Mouse (Mus musculus): ENCODE data around the gene Tpcn2. TPM values are rescaled to one million over a fixed set of nuclear protein-coding genes. Genes with fewer than 3 reads are reported as not detected.

The Tpcn2 gene
- polyA plus RNA-seq, 1 experiment, result 3.9 TPM

GRCm38 (mm10) chr7:145310526-145310925, 26.7 kb upstream of the Tpcn2 start:
- Histone ChIP-seq H3K27me3 (replicated peaks) (peaks cover 40% of the 10 kb centered on the region), H3K4me3 (replicated peaks) (no peak overlapping the region), H3K36me3 (replicated peaks; ENCODE audit: low read length) (no peaks in the 10 kb centered on the region), H3K4me1 (no peaks in the 10 kb centered on the region; the same call in 1 of the 2 replicates), H3K9me3 (no peaks in the 10 kb centered on the region)
- no peak for TF ChIP-seq GATA1 (IDR thresholded peaks at IDR 0.05; ENCODE audit: borderline replicate concordance, low read length)
- TF ChIP-seq FLI1 (IDR thresholded peaks at IDR 0.05; ENCODE audit: low read length), result no peak

GRCm38 (mm10) chr7:145309877-145310276, 26.1 kb upstream of the Tpcn2 start:
- H3K4me1 ChIP-seq, result no peaks in the 10 kb centered on the region; the same call in 1 of the 2 replicates
- H3K9me3 ChIP-seq, result no peaks in the 10 kb centered on the region
- H3K36me3 ChIP-seq (replicated peaks; ENCODE audit: low read length), result no peaks in the 10 kb centered on the region
- H3K27me3 ChIP-seq (replicated peaks), result peaks cover 36% of the 10 kb centered on the region
- H3K4me3 ChIP-seq (replicated peaks), result no peak overlapping the region
- TF ChIP-seq FLI1 (IDR thresholded peaks at IDR 0.05; ENCODE audit: low read length), result no peak
- no peak for TF ChIP-seq GATA1 (IDR thresholded peaks at IDR 0.05; ENCODE audit: borderline replicate concordance, low read length)

GRCm38 (mm10) chr7:145308866-145309265, 25.1 kb upstream of the Tpcn2 start:
- peaks cover 40% of the 10 kb centered on the region for H3K27me3 ChIP-seq (replicated peaks)
- no peaks in the 10 kb centered on the region for H3K36me3 ChIP-seq (replicated peaks; ENCODE audit: low read length)
- no peaks in the 10 kb centered on the region; the same call in 1 of the 2 replicates for H3K4me1 ChIP-seq
- no peak for TF ChIP-seq FLI1 (IDR thresholded peaks at IDR 0.05; ENCODE audit: low read length)
- no peak for TF ChIP-seq GATA1 (IDR thresholded peaks at IDR 0.05; ENCODE audit: borderline replicate concordance, low read length)
- H3K4me3 ChIP-seq (replicated peaks), result no peak overlapping the region
- H3K9me3 ChIP-seq, result no peaks in the 10 kb centered on the region

GRCm38 (mm10) chr7:145308061-145308675, 24.4 kb upstream of the Tpcn2 start:
- H3K36me3 ChIP-seq (replicated peaks; ENCODE audit: low read length), result no peaks in the 10 kb centered on the region
- peaks cover 47% of the 10 kb centered on the region for H3K27me3 ChIP-seq (replicated peaks)
- H3K4me1 ChIP-seq, result no peaks in the 10 kb centered on the region; the same call in 1 of the 2 replicates
- TF ChIP-seq FLI1 (IDR thresholded peaks at IDR 0.05; ENCODE audit: low read length) (no peak), GATA1 (IDR thresholded peaks at IDR 0.05; ENCODE audit: borderline replicate concordance, low read length) (no peak)
- H3K9me3 ChIP-seq, result no peaks in the 10 kb centered on the region
- no peak overlapping the region for H3K4me3 ChIP-seq (replicated peaks)

GRCm38 (mm10) chr7:145307636-145308035, 23.8 kb upstream of the Tpcn2 start:
- no peaks in the 10 kb centered on the region for H3K9me3 ChIP-seq
- H3K4me3 ChIP-seq (replicated peaks), result no peak overlapping the region
- TF ChIP-seq GATA1 (IDR thresholded peaks at IDR 0.05; ENCODE audit: borderline replicate concordance, low read length) (no peak), FLI1 (IDR thresholded peaks at IDR 0.05; ENCODE audit: low read length) (no peak)
- H3K36me3 ChIP-seq (replicated peaks; ENCODE audit: low read length), result no peaks in the 10 kb centered on the region
- no peaks in the 10 kb centered on the region; the same call in 1 of the 2 replicates for H3K4me1 ChIP-seq
- H3K27me3 ChIP-seq (replicated peaks), result peaks cover 52% of the 10 kb centered on the region

GRCm38 (mm10) chr7:145304153-145304552, 20.3 kb upstream of the Tpcn2 start:
- H3K9me3 ChIP-seq, result no peaks in the 10 kb centered on the region
- no peak for TF ChIP-seq FLI1 (IDR thresholded peaks at IDR 0.05; ENCODE audit: low read length)
- H3K27me3 ChIP-seq (replicated peaks), result peaks cover 65% of the 10 kb centered on the region
- no peak overlapping the region for H3K4me3 ChIP-seq (replicated peaks)
- H3K4me1 ChIP-seq, result no peaks in the 10 kb centered on the region; the same call in 1 of the 2 replicates
- no peaks in the 10 kb centered on the region for H3K36me3 ChIP-seq (replicated peaks; ENCODE audit: low read length)

- TF ChIP-seq FLI1 (IDR thresholded peaks at IDR 0.05; ENCODE audit: low read length) (no peak), GATA1 (IDR thresholded peaks at IDR 0.05; ENCODE audit: borderline replicate concordance, low read length) (no peak)
- Histone ChIP-seq H3K27me3 (replicated peaks) (peaks cover 61% of the 10 kb centered on the region), H3K9me3 (no peaks in the 10 kb centered on the region), H3K4me3 (replicated peaks) (no peak overlapping the region), H3K4me1 (no peaks in the 10 kb centered on the region; the same call in 1 of the 2 replicates), H3K36me3 (replicated peaks; ENCODE audit: low read length) (no peaks in the 10 kb centered on the region)
These were observed 18.9 kb upstream of the Tpcn2 start for GRCm38 (mm10) chr7:145302488-145303285.

- no peaks in the 10 kb centered on the region; the same call in 1 of the 2 replicates for H3K4me1 ChIP-seq
- TF ChIP-seq GATA1 (IDR thresholded peaks at IDR 0.05; ENCODE audit: borderline replicate concordance, low read length), result no peak
- no peaks in the 10 kb centered on the region for H3K9me3 ChIP-seq
- H3K4me3 ChIP-seq (replicated peaks), result no peak overlapping the region
- no peaks in the 10 kb centered on the region for H3K36me3 ChIP-seq (replicated peaks; ENCODE audit: low read length)
- peaks cover 66% of the 10 kb centered on the region for H3K27me3 ChIP-seq (replicated peaks)
These were observed 17.7 kb upstream of the Tpcn2 start for GRCm38 (mm10) chr7:145301341-145302005.

- TF ChIP-seq FLI1 (IDR thresholded peaks at IDR 0.05; ENCODE audit: low read length) (no peak), GATA1 (IDR thresholded peaks at IDR 0.05; ENCODE audit: borderline replicate concordance, low read length) (no peak)
- Histone ChIP-seq H3K36me3 (replicated peaks; ENCODE audit: low read length) (no peaks in the 10 kb centered on the region), H3K4me3 (replicated peaks) (no peak overlapping the region), H3K27me3 (replicated peaks) (peaks cover 70% of the 10 kb centered on the region), H3K9me3 (no peaks in the 10 kb centered on the region), H3K4me1 (no peaks in the 10 kb centered on the region; the same call in 1 of the 2 replicates)
These were observed 17.2 kb upstream of the Tpcn2 start for GRCm38 (mm10) chr7:145301008-145301340.

Data from megakaryocyte, embryonic 14.5 days (primary cell).